Mouse (Mus musculus) myocyte (in vitro differentiated cells): ENCODE measurements around the gene Fhad1.

Source experiments
- CEBPB ChIP-seq: IDR thresholded peaks from 2 replicates; pipeline ENCODE4 v1.6.1; 2011; ENCODE audit warnings: mild to moderate bottlenecking, moderate library complexity; ENCODE audit not compliant: poor library complexity, insufficient read depth, severe bottlenecking
- E2F4 ChIP-seq: IDR thresholded peaks from one replicate; pipeline ENCODE4 v1.6.1; 2011; ENCODE audit warnings: mild to moderate bottlenecking, control low read depth, moderate library complexity; ENCODE audit not compliant: insufficient read depth
- MAX ChIP-seq: IDR thresholded peaks from one replicate; pipeline ENCODE4 v1.6.1; 2011; ENCODE audit warnings: low read depth, mild to moderate bottlenecking, control low read depth
- MYOD1 ChIP-seq, 3 experiments: IDR thresholded peaks; one replicate each; pipeline ENCODE4 v1.6.1; 2011; ENCODE audit warnings: control low read depth in 2 of 3, low read depth in 2 of 3, mild to moderate bottlenecking in 2 of 3, moderate library complexity in 1 of 3; ENCODE audit not compliant: insufficient read length in 2 of 3, control insufficient read depth in 1 of 3
- MYOG ChIP-seq, 3 experiments: IDR thresholded peaks; one replicate each; pipeline ENCODE4 v1.6.1; 2011; ENCODE audit warnings: control low read depth in 2 of 3, low read depth in 2 of 3, mild to moderate bottlenecking in 2 of 3; ENCODE audit not compliant: insufficient read length in 2 of 3, control insufficient read depth in 1 of 3, insufficient read depth in 1 of 3
- POLR2A ChIP-seq: IDR thresholded peaks from one replicate; pipeline ENCODE4 v1.6.1; 2011; ENCODE audit warnings: low read depth, mild to moderate bottlenecking, control low read depth, moderate library complexity; ENCODE audit not compliant: insufficient read length
- POLR2AphosphoS2 ChIP-seq: IDR thresholded peaks from one replicate; pipeline ENCODE4 v1.6.1; 2011; ENCODE audit warnings: low read depth, control low read depth; ENCODE audit not compliant: insufficient read length
- SRF ChIP-seq: IDR thresholded peaks from one replicate; pipeline ENCODE4 v1.6.1; 2011; ENCODE audit warnings: low read depth; ENCODE audit not compliant: control insufficient read depth, insufficient read length
- TCF12 ChIP-seq: IDR thresholded peaks from one replicate; pipeline ENCODE4 v1.6.1; 2011; ENCODE audit warnings: mild to moderate bottlenecking, control low read depth; ENCODE audit not compliant: poor library complexity, insufficient read depth, severe bottlenecking
- USF1 ChIP-seq: IDR thresholded peaks from one replicate; pipeline ENCODE4 v1.6.1; 2011; ENCODE audit warnings: low read depth, mild to moderate bottlenecking, control low read depth, moderate library complexity

- TF ChIP-seq CEBPB = no peak
- TF ChIP-seq USF1 = no peak
- no peak for TF ChIP-seq E2F4
- TF ChIP-seq MYOD1 (IDR thresholded peaks at IDR 0.05; ENCODE audit: control insufficient read depth in 1 of 3, insufficient read length in 2 of 3, low read depth in 2 of 3) = no peak
- no peak for TF ChIP-seq MAX
- no peak for TF ChIP-seq POLR2A
- no peak for TF ChIP-seq MYOG (IDR thresholded peaks at IDR 0.05; ENCODE audit: control insufficient read depth in 1 of 3, insufficient read depth in 1 of 3, insufficient read length in 2 of 3, low read depth in 2 of 3)
- TF ChIP-seq TCF12 = no peak
- TF ChIP-seq SRF = no peak
- no peak for TF ChIP-seq POLR2AphosphoS2
Measured at GRCm38 (mm10) chr4:141874111-141874600, 140.7 kb downstream of the Fhad1 start.
